Mouse (Mus musculus): ENCODE data around the gene Hnrnpul1. TPM values are rescaled to one million over a fixed set of nuclear protein-coding genes. Genes with fewer than 3 reads are reported as not detected.

The Hnrnpul1 gene
- polyA plus RNA-seq (2012; rRNA removed; ENCODE audit: low replicate concordance) = 29.2 and 43.5 TPM in 2 replicates

DNA sequence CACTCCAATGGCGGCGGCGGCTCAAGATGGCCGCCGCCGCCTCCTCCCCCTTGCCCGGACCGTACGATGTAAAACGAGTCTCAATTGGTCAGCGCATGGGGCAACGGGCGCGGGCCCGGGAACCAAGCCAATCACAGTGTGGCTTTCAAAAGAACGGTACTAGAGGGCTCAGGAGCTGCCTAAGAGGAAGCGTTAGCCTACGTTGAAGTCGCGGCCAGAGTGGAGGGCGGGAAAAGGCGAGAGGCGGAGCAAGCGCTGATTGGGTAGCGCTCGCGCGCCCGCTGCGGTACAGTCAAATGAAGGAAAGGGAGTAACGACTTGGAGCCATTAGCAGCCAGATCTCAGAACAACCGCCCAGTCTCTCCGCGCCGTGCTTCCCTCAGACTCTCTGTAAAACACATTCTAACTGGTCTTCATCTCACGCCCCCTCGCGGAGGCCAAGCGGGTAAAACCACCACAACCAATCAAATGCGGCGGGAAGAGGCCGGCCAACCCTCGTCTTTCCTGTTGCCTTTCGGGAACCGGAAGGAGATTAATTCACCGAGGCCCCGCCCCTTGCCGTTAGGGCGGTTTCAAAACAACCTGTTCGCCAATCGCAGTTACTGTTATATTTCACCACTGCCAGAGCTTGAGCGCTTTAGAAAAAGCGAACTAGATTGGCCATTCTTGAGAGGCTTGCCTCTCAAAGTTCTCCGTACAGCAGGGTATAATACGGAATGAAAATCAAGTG lies at the start of gene Hnrnpul1:
Hnrnpul1 (minus strand) TSS at position 20 of the 730 bp plus-strand sequence.

GRCm38 (mm10) chr7:25788220-25789128 lies 33.9 kb upstream of the Hnrnpul1 start, which contains the start of gene Axl:
Gene Axl (minus strand): TSS chr7:25788705.

GRCm38 (mm10) chr7:25718788-25719417 lies 35.7 kb downstream of the Hnrnpul1 start, which contains the start of gene Ccdc97:
Gene Ccdc97 (minus strand): TSS chr7:25719088.

GRCm38 (mm10) chr7:25686680-25687531 lies 67.7 kb downstream of the Hnrnpul1 start, which contains the start of gene Tgfb1:
Gene Tgfb1 (plus strand): TSS chr7:25687002.

DNA sequence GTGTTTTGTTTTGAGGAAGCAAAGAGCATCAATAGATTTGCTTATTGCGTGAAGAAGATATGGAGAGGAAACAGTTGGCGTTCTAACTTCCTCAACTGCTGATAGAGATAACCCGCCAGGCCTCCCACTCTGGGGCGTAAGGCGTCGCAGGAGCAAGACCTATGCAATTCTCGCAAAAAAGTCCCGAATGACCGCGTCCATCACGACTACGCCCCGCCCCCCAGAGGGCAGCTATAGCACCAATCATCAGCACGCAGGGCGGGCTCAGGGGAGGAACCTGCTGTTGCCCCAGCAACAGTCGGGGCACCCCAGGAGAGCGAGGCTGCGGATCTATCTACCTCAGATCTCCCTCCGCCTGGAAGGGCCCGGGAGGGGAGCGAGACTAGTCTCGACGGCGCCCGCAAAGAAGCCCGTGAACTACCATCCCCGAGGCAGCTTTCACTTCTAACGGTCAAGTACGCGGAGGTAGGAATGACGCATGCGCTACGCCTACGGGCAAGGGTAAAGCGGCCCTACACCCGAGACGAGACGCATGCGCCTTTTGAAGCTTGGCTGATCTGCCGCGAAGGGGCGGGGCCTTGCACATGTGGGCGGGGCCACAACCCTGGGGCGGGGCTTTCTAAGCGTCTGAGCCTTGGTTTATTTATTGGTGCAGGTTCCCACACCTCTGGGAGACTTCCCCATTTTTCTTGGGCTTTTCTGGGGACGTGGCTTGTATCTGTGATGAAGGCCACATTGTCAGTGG lies 73.9 kb downstream of the Hnrnpul1 start, which contains the start of gene B9d2:
B9d2 (plus strand) TSS at position 267 of the 745 bp plus-strand sequence.

GRCm38 (mm10) chr7:25674719-25675300 lies 79.7 kb downstream of the Hnrnpul1 start, which contains the start of gene Tmem91:
Gene Tmem91 (minus strand): TSS chr7:25675166.

Other genes starting within 250 kb of the Hnrnpul1 start
- gene Ceacam2, start 214.9 kb downstream of the Hnrnpul1 start, polyA plus RNA-seq (2012; rRNA removed; ENCODE audit: low replicate concordance) = 0.36 and 0.39 TPM in 2 replicates
- gene Erich4, start 138.9 kb downstream of the Hnrnpul1 start, polyA plus RNA-seq (2012; rRNA removed; ENCODE audit: low replicate concordance) = 16.9 and 32.4 TPM in 2 replicates
- gene Dmac2, start 135.3 kb downstream of the Hnrnpul1 start, polyA plus RNA-seq (2012; rRNA removed; ENCODE audit: low replicate concordance) = 100 and 111 TPM in 2 replicates
- gene B3gnt8, start 128.1 kb downstream of the Hnrnpul1 start, polyA plus RNA-seq (2012; rRNA removed; ENCODE audit: low replicate concordance) = 7.3 and 9.2 TPM in 2 replicates
- gene Bckdha, start 95.8 kb downstream of the Hnrnpul1 start, polyA plus RNA-seq (2012; rRNA removed; ENCODE audit: low replicate concordance) = 116 and 127 TPM in 2 replicates
- gene Exosc5, start 95.6 kb downstream of the Hnrnpul1 start, polyA plus RNA-seq (2012; rRNA removed; ENCODE audit: low replicate concordance) = 73.1 and 77.3 TPM in 2 replicates
- gene Tmem91, start 79.6 kb downstream of the Hnrnpul1 start, polyA plus RNA-seq (2012; rRNA removed; ENCODE audit: low replicate concordance) = 0.62 TPM in 1 of 2 replicates, not detected in the other
- 24.5 and 29.9 TPM in 2 replicates for gene B9d2, start 74.0 kb downstream of the Hnrnpul1 start, polyA plus RNA-seq (2012; rRNA removed; ENCODE audit: low replicate concordance)
- gene Tgfb1, start 67.8 kb downstream of the Hnrnpul1 start, polyA plus RNA-seq (2012; rRNA removed; ENCODE audit: low replicate concordance) = 16.8 and 27.4 TPM in 2 replicates
- gene Ccdc97, start 35.7 kb downstream of the Hnrnpul1 start, polyA plus RNA-seq (2012; rRNA removed; ENCODE audit: low replicate concordance) = 53.5 and 61.7 TPM in 2 replicates
- gene Axl, start 33.9 kb upstream of the Hnrnpul1 start, polyA plus RNA-seq (2012; rRNA removed; ENCODE audit: low replicate concordance) = 10.8 and 14.9 TPM in 2 replicates
- 58.2 and 77.3 TPM in 2 replicates for gene Cyp2s1, start 62.2 kb upstream of the Hnrnpul1 start, polyA plus RNA-seq (2012; rRNA removed; ENCODE audit: low replicate concordance)
- 111 and 169 TPM in 2 replicates for gene Cyp2b10, start 142.9 kb upstream of the Hnrnpul1 start, polyA plus RNA-seq (2012; rRNA removed; ENCODE audit: low replicate concordance)